Mouse (Mus musculus) myocyte (in vitro differentiated cells): Measurements from ENCODE around the gene Sema5a.

Experiments used
- CEBPB ChIP-seq: IDR thresholded peaks from 2 replicates; pipeline ENCODE4 v1.6.1; 2011; ENCODE audit warnings: mild to moderate bottlenecking, moderate library complexity; ENCODE audit not compliant: poor library complexity, insufficient read depth, severe bottlenecking
- MAX ChIP-seq: IDR thresholded peaks from one replicate; pipeline ENCODE4 v1.6.1; 2011; ENCODE audit warnings: low read depth, mild to moderate bottlenecking, control low read depth
- MYOD1 ChIP-seq, 3 experiments: IDR thresholded peaks; one replicate each; pipeline ENCODE4 v1.6.1; 2011; ENCODE audit warnings: control low read depth in 2 of 3, low read depth in 2 of 3, mild to moderate bottlenecking in 2 of 3, moderate library complexity in 1 of 3; ENCODE audit not compliant: insufficient read length in 2 of 3, control insufficient read depth in 1 of 3
- MYOG ChIP-seq, 3 experiments: IDR thresholded peaks; one replicate each; pipeline ENCODE4 v1.6.1; 2011; ENCODE audit warnings: control low read depth in 2 of 3, low read depth in 2 of 3, mild to moderate bottlenecking in 2 of 3; ENCODE audit not compliant: insufficient read length in 2 of 3, control insufficient read depth in 1 of 3, insufficient read depth in 1 of 3
- POLR2A ChIP-seq: IDR thresholded peaks from one replicate; pipeline ENCODE4 v1.6.1; 2011; ENCODE audit warnings: low read depth, mild to moderate bottlenecking, control low read depth, moderate library complexity; ENCODE audit not compliant: insufficient read length
- POLR2AphosphoS2 ChIP-seq: IDR thresholded peaks from one replicate; pipeline ENCODE4 v1.6.1; 2011; ENCODE audit warnings: low read depth, control low read depth; ENCODE audit not compliant: insufficient read length
- TCF12 ChIP-seq: IDR thresholded peaks from one replicate; pipeline ENCODE4 v1.6.1; 2011; ENCODE audit warnings: mild to moderate bottlenecking, control low read depth; ENCODE audit not compliant: poor library complexity, insufficient read depth, severe bottlenecking
- USF1 ChIP-seq: IDR thresholded peaks from one replicate; pipeline ENCODE4 v1.6.1; 2011; ENCODE audit warnings: low read depth, mild to moderate bottlenecking, control low read depth, moderate library complexity

DNA sequence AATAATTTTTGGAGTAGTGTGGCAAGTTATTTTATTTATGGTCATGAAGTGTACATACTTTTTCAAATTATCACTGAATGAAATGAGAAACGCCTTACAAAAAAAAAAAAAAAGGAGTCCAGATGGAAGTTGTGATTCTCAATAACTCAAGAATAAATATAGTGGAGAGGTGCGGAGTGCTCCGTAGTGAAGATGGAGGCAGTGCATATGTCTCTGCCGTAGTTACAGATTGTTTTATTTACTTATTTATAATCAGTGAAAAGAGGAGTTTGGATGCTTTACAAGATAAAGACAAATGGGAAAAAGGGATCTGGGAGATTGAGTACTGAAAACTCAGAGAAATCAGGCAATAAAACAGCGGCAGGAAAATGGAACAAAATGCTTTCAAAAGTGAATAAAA, 131.7 kb downstream of the Sema5a start:
- TF ChIP-seq USF1 (no peak), POLR2AphosphoS2 (no peak), MYOD1 (IDR thresholded peaks at IDR 0.05; ENCODE audit: control insufficient read depth in 1 of 3, insufficient read length in 2 of 3, low read depth in 2 of 3) (no peak), MAX (no peak), POLR2A (no peak), CEBPB (no peak), MYOG (IDR thresholded peaks at IDR 0.05; ENCODE audit: control insufficient read depth in 1 of 3, insufficient read depth in 1 of 3, insufficient read length in 2 of 3, low read depth in 2 of 3) (no peak), TCF12 (no peak)
